Mouse (Mus musculus): Measurements from ENCODE around the gene Pheta1. TPM values are rescaled to one million over a fixed set of nuclear protein-coding genes. Genes with fewer than 3 reads are reported as not detected.

Gene Pheta1
- 22.2 TPM in 2 replicates for polyA plus RNA-seq (2014; fragmentation: Nextera tagmentation; extraction: Ambion mirVana)

- ATAC-seq (ENCODE audit: insufficient read depth) (peak; percentile 94), DNase-seq (peak; percentile 95)
- Histone ChIP-seq H3K9ac (peak within 1 kb of the TSS; percentile 80), H3K9me3 (ENCODE audit: low read depth, low read length) (no peaks in the 10 kb centered on the region), H3K4me1 (ENCODE audit: insufficient read depth) (peaks cover 8% of the 10 kb centered on the region), H3K27me3 (ENCODE audit: insufficient read depth, low read length) (peaks cover 11% of the 10 kb centered on the region; the same call in 1 of the 2 replicates), H3K4me3 (ENCODE audit: low read depth, low read length) (peak within 1 kb of the TSS; percentile 82), H3K4me2 (peak within 1 kb of the TSS; percentile 81), H3K27ac (ENCODE audit: low read depth) (peak within 1 kb of the TSS; percentile 85), H3K36me3 (ENCODE audit: insufficient read depth) (peaks cover 28% of the 10 kb centered on the region)
- no peak for TF ChIP-seq CTCF (IDR thresholded peaks at IDR 0.05; ENCODE audit: low read depth)
- under 1% methylated on average over 36 of the region's 42 CpGs for WGBS
These were observed at the start of gene Pheta1 for GRCm38 (mm10) chr5:121848743-121849142. Gene Pheta1 (plus strand): TSS chr5:121848984.

- no peak for TF ChIP-seq CTCF (IDR thresholded peaks at IDR 0.05; ENCODE audit: low read depth)
- 89% methylated on average over 3 of the region's 3 CpGs for WGBS
- Histone ChIP-seq H3K4me2 (no peak overlapping the region), H3K9me3 (ENCODE audit: low read depth, low read length) (no peaks in the 10 kb centered on the region), H3K4me3 (ENCODE audit: low read depth, low read length) (no peak overlapping the region), H3K4me1 (ENCODE audit: insufficient read depth) (no peaks in the 10 kb centered on the region), H3K27me3 (ENCODE audit: insufficient read depth, low read length) (no peaks in the 10 kb centered on the region), H3K36me3 (ENCODE audit: insufficient read depth) (peaks cover 75% of the 10 kb centered on the region), H3K27ac (ENCODE audit: low read depth) (no peak overlapping the region), H3K9ac (no peak overlapping the region)
- ATAC-seq (ENCODE audit: insufficient read depth), result no peak
- no peak for DNase-seq
These were observed 41.6 kb upstream of the Pheta1 start for GRCm38 (mm10) chr5:121807186-121807585.

GRCm38 (mm10) chr5:121808202-121808601 lies 40.6 kb upstream of the Pheta1 start:
- H3K36me3 ChIP-seq (ENCODE audit: insufficient read depth), result peaks cover 75% of the 10 kb centered on the region
- DNase-seq (no peak), ATAC-seq (ENCODE audit: insufficient read depth) (no peak)
- no peaks in the 10 kb centered on the region for H3K9me3 ChIP-seq (ENCODE audit: low read depth, low read length)
- 86% methylated on average over 2 of the region's 2 CpGs for WGBS
- H3K4me3 ChIP-seq (ENCODE audit: low read depth, low read length), result no peak overlapping the region
- H3K4me1 ChIP-seq (ENCODE audit: insufficient read depth), result no peaks in the 10 kb centered on the region
- H3K27ac ChIP-seq (ENCODE audit: low read depth), result no peak overlapping the region
- no peak overlapping the region for H3K9ac ChIP-seq
- no peaks in the 10 kb centered on the region for H3K27me3 ChIP-seq (ENCODE audit: insufficient read depth, low read length)
- no peak overlapping the region for H3K4me2 ChIP-seq
- TF ChIP-seq CTCF (IDR thresholded peaks at IDR 0.05; ENCODE audit: low read depth), result no peak

GRCm38 (mm10) chr5:121809667-121810224 lies 39.0 kb upstream of the Pheta1 start:
- WGBS, result 46% methylated on average over 5 of the region's 5 CpGs
- Histone ChIP-seq H3K36me3 (ENCODE audit: insufficient read depth) (peaks cover 73% of the 10 kb centered on the region), H3K4me1 (ENCODE audit: insufficient read depth) (no peaks in the 10 kb centered on the region), H3K27me3 (ENCODE audit: insufficient read depth, low read length) (no peaks in the 10 kb centered on the region), H3K27ac (ENCODE audit: low read depth) (no peak overlapping the region), H3K9ac (no peak overlapping the region), H3K4me3 (ENCODE audit: low read depth, low read length) (no peak overlapping the region), H3K4me2 (no peak overlapping the region), H3K9me3 (ENCODE audit: low read depth, low read length) (no peaks in the 10 kb centered on the region)
- TF ChIP-seq CTCF (IDR thresholded peaks at IDR 0.05; ENCODE audit: low read depth), result no peak
- ATAC-seq (ENCODE audit: insufficient read depth) (no peak), DNase-seq (peak; percentile 74)

GRCm38 (mm10) chr5:121810331-121811151 lies 38.2 kb upstream of the Pheta1 start:
- TF ChIP-seq CTCF (IDR thresholded peaks at IDR 0.05; ENCODE audit: low read depth), result no peak
- Histone ChIP-seq H3K9me3 (ENCODE audit: low read depth, low read length) (no peaks in the 10 kb centered on the region), H3K36me3 (ENCODE audit: insufficient read depth) (peaks cover 75% of the 10 kb centered on the region)

GRCm38 (mm10) chr5:121811485-121811931 lies 37.3 kb upstream of the Pheta1 start:
- ATAC-seq (ENCODE audit: insufficient read depth) (no peak), DNase-seq (no peak)
- peaks cover 76% of the 10 kb centered on the region for H3K36me3 ChIP-seq (ENCODE audit: insufficient read depth)
- no peaks in the 10 kb centered on the region for H3K27me3 ChIP-seq (ENCODE audit: insufficient read depth, low read length)
- no peaks in the 10 kb centered on the region for H3K4me1 ChIP-seq (ENCODE audit: insufficient read depth)
- no peaks in the 10 kb centered on the region for H3K9me3 ChIP-seq (ENCODE audit: low read depth, low read length)
- no peak overlapping the region for H3K4me3 ChIP-seq (ENCODE audit: low read depth, low read length)
- H3K9ac ChIP-seq, result no peak overlapping the region
- WGBS, result 83% methylated on average over 5 of the region's 5 CpGs
- H3K27ac ChIP-seq (ENCODE audit: low read depth), result peak overlapping the region; percentile 24; the same call in 1 of the 2 replicates
- H3K4me2 ChIP-seq, result no peak overlapping the region
- TF ChIP-seq CTCF (IDR thresholded peaks at IDR 0.05; ENCODE audit: low read depth), result no peak

More at GRCm38 (mm10) chr5:121810331-121811151, 38.2 kb upstream of the Pheta1 start:
- WGBS, result 86% methylated on average over 17 of the region's 17 CpGs
- Histone ChIP-seq H3K27me3 (ENCODE audit: insufficient read depth, low read length) (no peaks in the 10 kb centered on the region), H3K4me3 (ENCODE audit: low read depth, low read length) (no peak overlapping the region), H3K4me2 (no peak overlapping the region), H3K27ac (ENCODE audit: low read depth) (no peak overlapping the region), H3K9ac (no peak overlapping the region), H3K4me1 (ENCODE audit: insufficient read depth) (no peaks in the 10 kb centered on the region)
- DNase-seq, result no peak
- no peak for ATAC-seq (ENCODE audit: insufficient read depth)
